Mouse (Mus musculus): ENCODE results near the gene 5330417C22Rik. TPM values are rescaled to one million over a fixed set of nuclear protein-coding genes. Genes with fewer than 3 reads are reported as not detected.

5330417C22Rik gene
- 0.42 TPM for polyA plus RNA-seq (2014; fragmentation: Illumina TruSeq; extraction: RNeasy Lipid Tissue Mini Kit (QIAGEN cat#74804); ENCODE audit: low read depth, low replicate concordance)

GRCm38 (mm10) chr3:108536517-108537260, at the start of gene 5330417C22Rik:
5330417C22Rik (minus strand) TSS chr3:108536536.

GRCm38 (mm10) chr3:108571443-108572294, 35.3 kb upstream of the 5330417C22Rik start, which contains the start of gene Taf13:
Taf13 (plus strand) TSS chr3:108571698.

GRCm38 (mm10) chr3:108562133-108562730, 25.9 kb upstream of the 5330417C22Rik start, which contains the start of gene Tmem167b:
Tmem167b (minus strand) TSS chr3:108562466.

GRCm38 (mm10) chr3:108533951-108534350, 2.4 kb downstream of the 5330417C22Rik start, which contains the start of gene 1700013F07Rik:
1700013F07Rik (plus strand) TSS chr3:108534150.

GRCm38 (mm10) chr3:108444698-108445365, 91.5 kb downstream of the 5330417C22Rik start, which contains the start of gene Sars:
Sars (minus strand) TSS chr3:108445209.

GRCm38 (mm10) chr3:108414857-108415830, 121.2 kb downstream of the 5330417C22Rik start, which contains the start of gene Celsr2:
Celsr2 (minus strand) TSS chr3:108415552.

Other genes with a start within 250 kb of the 5330417C22Rik start
- gene Mybphl, start 171.6 kb downstream of the 5330417C22Rik start, polyA plus RNA-seq (2014; fragmentation: Illumina TruSeq; extraction: RNeasy Lipid Tissue Mini Kit (QIAGEN cat#74804); ENCODE audit: low read depth, low replicate concordance): not detected
- gene Psrc1, start 152.7 kb downstream of the 5330417C22Rik start, polyA plus RNA-seq (2014; fragmentation: Illumina TruSeq; extraction: RNeasy Lipid Tissue Mini Kit (QIAGEN cat#74804); ENCODE audit: low read depth, low replicate concordance): not detected
- gene Celsr2, start 121.0 kb downstream of the 5330417C22Rik start, polyA plus RNA-seq (2014; fragmentation: Illumina TruSeq; extraction: RNeasy Lipid Tissue Mini Kit (QIAGEN cat#74804); ENCODE audit: low read depth, low replicate concordance): not detected
- 12.8 TPM for gene Sars, start 91.3 kb downstream of the 5330417C22Rik start, polyA plus RNA-seq (2014; fragmentation: Illumina TruSeq; extraction: RNeasy Lipid Tissue Mini Kit (QIAGEN cat#74804); ENCODE audit: low read depth, low replicate concordance)
- not detected for gene 1700013F07Rik, start 2.4 kb downstream of the 5330417C22Rik start, polyA plus RNA-seq (2014; fragmentation: Illumina TruSeq; extraction: RNeasy Lipid Tissue Mini Kit (QIAGEN cat#74804); ENCODE audit: low read depth, low replicate concordance)
- 43.0 TPM for gene Tmem167b, start 25.9 kb upstream of the 5330417C22Rik start, polyA plus RNA-seq (2014; fragmentation: Illumina TruSeq; extraction: RNeasy Lipid Tissue Mini Kit (QIAGEN cat#74804); ENCODE audit: low read depth, low replicate concordance)
- 42.8 TPM for gene Taf13, start 35.2 kb upstream of the 5330417C22Rik start, polyA plus RNA-seq (2014; fragmentation: Illumina TruSeq; extraction: RNeasy Lipid Tissue Mini Kit (QIAGEN cat#74804); ENCODE audit: low read depth, low replicate concordance)
- gene Wdr47, start 54.7 kb upstream of the 5330417C22Rik start, polyA plus RNA-seq (2014; fragmentation: Illumina TruSeq; extraction: RNeasy Lipid Tissue Mini Kit (QIAGEN cat#74804); ENCODE audit: low read depth, low replicate concordance): 4.4 TPM
- gene Clcc1, start 117.4 kb upstream of the 5330417C22Rik start, polyA plus RNA-seq (2014; fragmentation: Illumina TruSeq; extraction: RNeasy Lipid Tissue Mini Kit (QIAGEN cat#74804); ENCODE audit: low read depth, low replicate concordance): 52.2 TPM
- gene Gpsm2, start 185.8 kb upstream of the 5330417C22Rik start, polyA plus RNA-seq (2014; fragmentation: Illumina TruSeq; extraction: RNeasy Lipid Tissue Mini Kit (QIAGEN cat#74804); ENCODE audit: low read depth, low replicate concordance): 6.8 TPM
- gene Aknad1, start 203.1 kb upstream of the 5330417C22Rik start, polyA plus RNA-seq (2014; fragmentation: Illumina TruSeq; extraction: RNeasy Lipid Tissue Mini Kit (QIAGEN cat#74804); ENCODE audit: low read depth, low replicate concordance): not detected

All from liver, adult 10 weeks (tissue).